In the genomic region with DNA sequence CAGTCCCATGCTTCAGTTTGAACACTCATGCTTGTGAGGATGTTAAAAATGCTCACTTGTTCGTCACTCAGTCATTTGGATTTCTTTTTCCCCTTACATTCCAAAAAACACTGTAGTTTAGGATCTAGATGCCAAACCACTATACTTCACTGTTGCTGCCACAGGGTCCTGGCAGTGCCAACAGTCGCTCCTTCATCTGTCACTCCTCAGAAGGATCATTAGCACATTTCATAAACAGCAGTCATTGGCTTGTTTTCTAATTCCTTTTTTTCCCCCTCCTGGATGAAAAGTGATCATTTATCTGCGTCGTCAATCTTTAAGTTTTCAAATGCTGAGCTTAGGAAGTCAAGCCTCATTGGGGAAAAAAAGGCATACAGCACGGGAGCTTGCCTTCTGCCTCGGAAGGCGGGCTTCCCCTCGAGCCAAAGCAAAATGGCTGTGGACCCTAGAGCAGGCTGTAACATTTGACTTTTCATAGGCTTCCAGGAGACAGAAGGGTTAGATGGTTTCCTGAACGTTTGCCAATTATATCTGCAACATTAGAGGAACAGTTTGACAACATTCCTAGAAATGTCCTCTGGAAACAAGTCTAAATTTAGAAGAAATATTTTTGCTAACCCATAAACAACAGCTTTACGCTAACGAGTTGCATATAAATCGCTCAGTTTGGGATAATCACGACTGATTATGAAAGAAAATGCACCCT, we compare ENCODE assay signal across 16 mouse cellular contexts.
DNase-seq lines count a peak whose midpoint lies in the region; ATAC-seq and TF ChIP-seq lines count a peak whose summit lies in the region.
"Had no signal": no experiment of that assay in that cellular context is flagged by ENCODE, and none has a peak within 500 bp of the region (broad histone marks: within the 10 kb centered on the region; RNA-seq: fewer than 3 reads in every experiment).

No protein-coding gene starts in this region.

- H3K9ac ChIP-seq in kidney, postnatal 0 days (ENCODE audit: low read depth, low read length) = no peak overlapping the region
- no peak overlapping the region for H3K9ac ChIP-seq in kidney, embryonic 14.5 days (ENCODE audit: low read depth, low read length)
- H3K9ac ChIP-seq in midbrain, postnatal 0 days (replicated peaks; ENCODE audit: low read length, poor library complexity, severe bottlenecking) = no peak overlapping the region
- no peak overlapping the region for H3K9ac ChIP-seq in midbrain, embryonic 11.5 days (ENCODE audit: low read length)
- H3K9ac ChIP-seq in intestine, embryonic 16.5 days (ENCODE audit: low read depth, low read length) = no peak overlapping the region
- H3K9ac ChIP-seq: hindbrain, embryonic 12.5 days; intestine, embryonic 15.5 days; liver, embryonic 12.5 days; midbrain, embryonic 15.5 days; neural tube, embryonic 12.5 days had no signal

- no peaks in the 10 kb centered on the region for H3K9me3 ChIP-seq in kidney, postnatal 0 days (replicated peaks; ENCODE audit: low read length)
- H3K9me3 ChIP-seq in kidney, embryonic 14.5 days (ENCODE audit: control insufficient read depth, low read length) = no peaks in the 10 kb centered on the region
- no peaks in the 10 kb centered on the region for H3K9me3 ChIP-seq in midbrain, postnatal 0 days (ENCODE audit: low read length)
- no peaks in the 10 kb centered on the region for H3K9me3 ChIP-seq in midbrain, embryonic 11.5 days (ENCODE audit: control insufficient read depth, low read length)
- H3K9me3 ChIP-seq in intestine, embryonic 16.5 days (ENCODE audit: control insufficient read depth, low read length) = no peaks in the 10 kb centered on the region; the same call in 1 of the 2 replicates
- H3K9me3 ChIP-seq: hindbrain, embryonic 12.5 days; intestine, embryonic 15.5 days; liver, embryonic 12.5 days; midbrain, embryonic 15.5 days; neural tube, embryonic 12.5 days had no signal

- no peaks in the 10 kb centered on the region for H3K27me3 ChIP-seq in kidney, postnatal 0 days (ENCODE audit: insufficient read depth, low read length)
- no peaks in the 10 kb centered on the region for H3K27me3 ChIP-seq in kidney, embryonic 14.5 days (ENCODE audit: control insufficient read depth, insufficient read depth, low read length)
- H3K27me3 ChIP-seq in midbrain, postnatal 0 days (ENCODE audit: insufficient read depth, low read length) = no peaks in the 10 kb centered on the region
- no peaks in the 10 kb centered on the region for H3K27me3 ChIP-seq in midbrain, embryonic 11.5 days (ENCODE audit: control insufficient read depth, insufficient read depth, low read length)
- no peaks in the 10 kb centered on the region for H3K27me3 ChIP-seq in intestine, embryonic 16.5 days (replicated peaks; ENCODE audit: control insufficient read depth, insufficient read depth, low read length)
- H3K27me3 ChIP-seq: hindbrain, embryonic 12.5 days; intestine, embryonic 15.5 days; liver, embryonic 12.5 days; midbrain, embryonic 15.5 days; neural tube, embryonic 12.5 days had no signal

- no peak overlapping the region for H3K27ac ChIP-seq in kidney, postnatal 0 days
- H3K27ac ChIP-seq in kidney, embryonic 14.5 days (ENCODE audit: low read depth, low read length) = no peak overlapping the region
- H3K27ac ChIP-seq in midbrain, postnatal 0 days (ENCODE audit: low read depth, low read length) = no peak overlapping the region
- no peak overlapping the region for H3K27ac ChIP-seq in midbrain, embryonic 11.5 days (ENCODE audit: low read depth, low read length)
- H3K27ac ChIP-seq in intestine, embryonic 16.5 days (ENCODE audit: low read length) = no peak overlapping the region
- H3K27ac ChIP-seq: hindbrain, embryonic 12.5 days; intestine, embryonic 15.5 days; liver, embryonic 12.5 days; midbrain, embryonic 15.5 days; neural tube, embryonic 12.5 days had no signal

- H3K4me2 ChIP-seq in kidney, postnatal 0 days (ENCODE audit: low read length) = no peak overlapping the region
- H3K4me2 ChIP-seq in kidney, embryonic 14.5 days (replicated peaks; ENCODE audit: low read depth, low read length) = no peak overlapping the region
- no peak overlapping the region for H3K4me2 ChIP-seq in midbrain, postnatal 0 days (ENCODE audit: low read depth, low read length, poor library complexity, severe bottlenecking)
- no peak overlapping the region for H3K4me2 ChIP-seq in midbrain, embryonic 11.5 days
- H3K4me2 ChIP-seq in intestine, embryonic 16.5 days (ENCODE audit: low read depth, low read length) = no peak overlapping the region
- H3K4me2 ChIP-seq: hindbrain, embryonic 12.5 days; intestine, embryonic 15.5 days; liver, embryonic 12.5 days; midbrain, embryonic 15.5 days; neural tube, embryonic 12.5 days had no signal

- no peak overlapping the region for H3K4me3 ChIP-seq in kidney, postnatal 0 days (replicated peaks; ENCODE audit: low read depth, low read length)
- no peak overlapping the region for H3K4me3 ChIP-seq in kidney, embryonic 14.5 days (ENCODE audit: low read length)
- H3K4me3 ChIP-seq in midbrain, postnatal 0 days (ENCODE audit: low read depth, low read length) = no peak overlapping the region
- H3K4me3 ChIP-seq in midbrain, embryonic 11.5 days (ENCODE audit: low read depth, low read length) = no peak overlapping the region
- H3K4me3 ChIP-seq in intestine, embryonic 16.5 days (ENCODE audit: low read length) = no peak overlapping the region
- H3K4me3 ChIP-seq: hindbrain, embryonic 12.5 days; intestine, embryonic 15.5 days; liver, embryonic 12.5 days; midbrain, embryonic 15.5 days; neural tube, embryonic 12.5 days had no signal

- ATAC-seq in kidney, postnatal 0 days (replicated peaks; ENCODE audit: low FRiP score, low read depth) = no peak
- no peak for ATAC-seq in kidney, embryonic 14.5 days (ENCODE audit: low FRiP score, low TSS enrichment)
- ATAC-seq in midbrain, postnatal 0 days (ENCODE audit: low FRiP score) = no peak
- no peak for ATAC-seq in midbrain, embryonic 11.5 days (ENCODE audit: low FRiP score)
- no peak for ATAC-seq in intestine, embryonic 16.5 days
- ATAC-seq: activated CD4-positive, CD25-positive, alpha-beta regulatory T cell, adult 4 months; intestine, embryonic 15.5 days; liver, embryonic 12.5 days; midbrain, embryonic 15.5 days had no signal

- peak; percentile 35 to 41 for DNase-seq in cerebellum, postnatal 10 days
- no peak for DNase-seq in cerebellum, postnatal 4 days (ENCODE audit: low spot score in 2 of 2)
- peak; percentile 78 for DNase-seq in kidney, postnatal 0 days (ENCODE audit: low spot score)
- DNase-seq in midbrain, postnatal 0 days (ENCODE audit: low spot score) = peak; percentile 19
- DNase-seq in midbrain, embryonic 11.5 days (ENCODE audit: low spot score, missing footprints) = no peak
- DNase-seq in adrenal gland, adult 2 months = no peak
- DNase-seq: cerebellum, adult 18-20 months; kidney, postnatal 25 days had no signal

- no peak for TF ChIP-seq CTCF in kidney, postnatal 0 days (IDR thresholded peaks at IDR 0.05; ENCODE audit: low read depth)
- no peak for TF ChIP-seq CTCF in midbrain, postnatal 0 days (IDR thresholded peaks at IDR 0.05)

- peaks cover 6% of the 10 kb centered on the region; the same call in 1 of the 2 replicates for H3K4me1 ChIP-seq in kidney, postnatal 0 days (replicated peaks; ENCODE audit: insufficient read depth, low read length)
- H3K4me1 ChIP-seq in kidney, embryonic 14.5 days (ENCODE audit: control insufficient read depth, insufficient read depth, low read length) = no peaks in the 10 kb centered on the region
- H3K4me1 ChIP-seq in midbrain, postnatal 0 days (ENCODE audit: insufficient read depth, low read length) = no peaks in the 10 kb centered on the region
- H3K4me1 ChIP-seq in midbrain, embryonic 11.5 days (ENCODE audit: control insufficient read depth, insufficient read depth, low read length) = no peaks in the 10 kb centered on the region
- no peaks in the 10 kb centered on the region for H3K4me1 ChIP-seq in intestine, embryonic 16.5 days (ENCODE audit: control insufficient read depth, insufficient read depth, low read length)
- H3K4me1 ChIP-seq: hindbrain, embryonic 12.5 days; intestine, embryonic 15.5 days; liver, embryonic 12.5 days; neural tube, embryonic 12.5 days had no signal

- WGBS in kidney, postnatal 0 days = 55% methylated on average over 13 of the region's 13 CpGs
- WGBS in kidney, embryonic 14.5 days = 70% methylated on average over 13 of the region's 13 CpGs
- WGBS in midbrain, postnatal 0 days = 65% methylated on average over 13 of the region's 13 CpGs
- WGBS in midbrain, embryonic 11.5 days = 86% methylated on average over 13 of the region's 13 CpGs
- WGBS in intestine, embryonic 16.5 days = 66% methylated on average over 13 of the region's 13 CpGs

- no peaks in the 10 kb centered on the region for H3K36me3 ChIP-seq in kidney, postnatal 0 days (ENCODE audit: insufficient read depth, low read length)
- H3K36me3 ChIP-seq in kidney, embryonic 14.5 days (ENCODE audit: control insufficient read depth, insufficient read depth, low read length) = no peaks in the 10 kb centered on the region
- H3K36me3 ChIP-seq in midbrain, postnatal 0 days (ENCODE audit: insufficient read depth, low read length) = no peaks in the 10 kb centered on the region
- H3K36me3 ChIP-seq in midbrain, embryonic 11.5 days (ENCODE audit: control insufficient read depth, insufficient read depth, low read length) = no peaks in the 10 kb centered on the region
- no peaks in the 10 kb centered on the region for H3K36me3 ChIP-seq in intestine, embryonic 16.5 days (ENCODE audit: control insufficient read depth, insufficient read depth, low read length)
- H3K36me3 ChIP-seq: hindbrain, embryonic 12.5 days; intestine, embryonic 15.5 days; liver, embryonic 12.5 days; midbrain, embryonic 15.5 days; neural tube, embryonic 12.5 days had no signal

Comparison
In these comparisons a context has a peak if more than half of its experiments do, and no peak if none do; other contexts are left out.
1. DNase-seq: peak in cerebellum, postnatal 10 days (2 of 2), kidney, postnatal 0 days (single experiment) and midbrain, postnatal 0 days (single experiment); none in cerebellum, postnatal 4 days (0 of 2), midbrain, embryonic 11.5 days (single experiment) and adrenal gland, adult 2 months (single experiment).